Mouse (Mus musculus) kidney, adult 2 months (tissue): ENCODE measurements at regions not wholly inside any gene's neighbourhood (a gene's known extent, or its start where the extent isn't known, plus 50 kb on each side); places are given as distances from the start of the nearest gene placed in this dataset.

Experiments used
- CTCF ChIP-seq: fragments of 200-500 bp; conservative IDR thresholded peaks from 2 replicates; pipeline ENCODE4 v1.5.1; 2011; ENCODE audit warnings: low read depth, mild to moderate bottlenecking, control low read depth, low read length, moderate library complexity, mixed read lengths; ENCODE audit not compliant: insufficient read depth, insufficient read length
- POLR2A ChIP-seq: fragments of 200-500 bp; IDR thresholded peaks from one replicate; pipeline ENCODE4 v1.6.1; 2011; ENCODE audit warnings: low read depth, low read length, control low read depth

- TF ChIP-seq CTCF = no peak
- TF ChIP-seq POLR2A = no peak
These were observed 99.4 kb upstream of the Otud4 start for GRCm38 (mm10) chr8:79540053-79540452.
